Mouse (Mus musculus): Measurements from ENCODE around the gene Rin1. TPM values are rescaled to one million over a fixed set of nuclear protein-coding genes. Genes with fewer than 3 reads are reported as not detected.

Rin1 gene
- total RNA-seq, 2 experiments from 2014 or later = 3.5 to 3.6 TPM

DNA sequence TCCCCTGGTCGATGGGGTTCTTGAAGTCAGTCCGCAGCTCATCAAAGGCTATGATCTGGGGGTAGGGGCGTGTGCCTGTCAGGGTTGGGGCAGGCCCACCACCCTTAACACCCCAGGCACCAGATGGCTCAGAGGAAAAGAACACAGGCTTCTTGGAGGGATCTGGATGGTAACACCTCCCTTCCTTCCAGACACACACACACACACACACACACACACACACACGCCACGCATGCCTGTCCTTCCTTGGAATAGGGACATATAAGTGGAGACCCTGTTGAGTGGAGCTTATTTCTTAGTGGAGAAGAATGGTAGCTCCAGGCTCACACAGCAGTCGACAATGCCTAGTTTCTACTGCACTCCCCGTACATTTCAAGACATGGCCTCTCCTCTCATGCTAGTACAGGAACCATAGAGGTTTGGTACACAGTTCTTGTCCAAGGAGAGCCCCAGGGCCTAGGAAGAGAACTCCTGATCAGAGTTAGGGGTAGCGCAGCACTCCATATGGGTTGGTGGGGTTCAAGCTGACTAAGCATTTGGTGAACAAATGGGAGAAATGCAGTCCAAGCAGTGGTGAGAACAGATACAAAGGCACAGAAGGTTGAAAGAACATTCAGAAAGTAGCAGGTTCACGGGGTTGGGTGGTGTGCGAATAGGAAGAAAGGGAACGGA, 44.6 kb downstream of the Rin1 start:
- no peak for DNase-seq

DNA sequence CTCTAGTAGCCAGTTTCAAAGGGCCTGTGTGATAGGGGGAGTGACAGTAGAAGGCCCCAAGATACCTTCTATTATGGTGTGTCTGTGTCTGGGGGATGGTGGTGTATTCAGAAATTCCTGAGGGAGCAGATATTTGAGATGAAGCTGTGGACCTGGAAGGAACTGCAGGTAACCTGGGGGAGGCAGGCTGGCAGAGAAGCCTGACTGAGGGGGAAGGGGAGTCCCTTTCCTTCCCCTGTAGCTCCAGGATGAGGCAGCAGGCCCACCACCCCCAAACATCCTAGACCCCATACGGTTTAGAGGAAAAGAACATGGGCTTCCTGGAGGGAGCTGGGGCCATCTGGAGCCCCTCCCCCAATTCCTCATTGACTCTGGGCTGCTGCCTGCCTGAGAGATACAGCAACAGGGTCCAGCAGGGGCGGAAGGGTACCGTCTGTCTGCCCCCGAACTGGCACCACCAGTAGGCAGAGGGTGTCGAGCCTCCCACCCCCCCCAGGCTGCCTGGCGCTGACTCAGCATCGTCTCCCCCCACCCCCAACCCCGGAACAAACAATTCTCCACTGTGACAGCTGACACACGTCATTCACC, 45.7 kb downstream of the Rin1 start:
- DNase-seq = no peak

DNA sequence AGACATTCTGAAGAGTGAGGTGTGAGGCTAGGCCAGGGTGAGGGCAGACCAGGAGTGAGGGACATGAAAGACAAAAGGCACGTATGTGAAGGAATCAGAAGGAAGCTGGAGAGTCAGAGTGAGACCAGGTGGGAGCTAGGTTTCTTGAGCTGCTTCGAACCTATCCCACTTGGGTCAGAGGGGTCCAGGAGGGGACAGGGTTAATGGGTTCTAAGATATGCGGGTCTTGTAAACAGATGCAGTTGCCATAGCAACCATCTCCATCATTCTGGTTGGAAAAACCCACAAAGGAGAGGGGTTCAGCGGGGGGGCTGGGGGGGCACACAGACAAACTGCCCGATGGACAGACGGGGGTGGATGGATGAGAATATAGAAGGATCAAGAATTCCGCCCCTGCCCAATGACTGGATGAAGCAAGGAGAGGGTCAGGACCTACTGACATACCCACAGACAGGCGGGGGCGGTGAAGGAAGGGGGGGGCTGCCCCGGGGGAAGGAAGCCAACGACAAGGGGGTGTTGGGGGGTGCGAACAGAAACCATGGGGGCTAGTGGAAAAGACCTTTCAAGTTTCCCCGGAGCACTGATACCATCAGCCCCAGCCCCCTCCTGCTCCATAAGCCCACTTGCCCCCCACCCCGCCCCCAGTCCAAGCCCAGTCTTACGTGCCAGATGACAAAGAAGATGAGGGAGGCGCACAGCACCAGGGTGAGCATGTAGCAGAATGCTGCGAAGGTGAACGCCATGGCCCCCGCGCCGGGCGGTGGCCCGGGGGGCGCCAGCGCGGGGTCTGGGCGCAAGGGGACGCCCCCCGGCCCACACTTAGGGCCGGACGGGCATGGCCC, 47.5 kb downstream of the Rin1 start:
- no peak for DNase-seq

DNA sequence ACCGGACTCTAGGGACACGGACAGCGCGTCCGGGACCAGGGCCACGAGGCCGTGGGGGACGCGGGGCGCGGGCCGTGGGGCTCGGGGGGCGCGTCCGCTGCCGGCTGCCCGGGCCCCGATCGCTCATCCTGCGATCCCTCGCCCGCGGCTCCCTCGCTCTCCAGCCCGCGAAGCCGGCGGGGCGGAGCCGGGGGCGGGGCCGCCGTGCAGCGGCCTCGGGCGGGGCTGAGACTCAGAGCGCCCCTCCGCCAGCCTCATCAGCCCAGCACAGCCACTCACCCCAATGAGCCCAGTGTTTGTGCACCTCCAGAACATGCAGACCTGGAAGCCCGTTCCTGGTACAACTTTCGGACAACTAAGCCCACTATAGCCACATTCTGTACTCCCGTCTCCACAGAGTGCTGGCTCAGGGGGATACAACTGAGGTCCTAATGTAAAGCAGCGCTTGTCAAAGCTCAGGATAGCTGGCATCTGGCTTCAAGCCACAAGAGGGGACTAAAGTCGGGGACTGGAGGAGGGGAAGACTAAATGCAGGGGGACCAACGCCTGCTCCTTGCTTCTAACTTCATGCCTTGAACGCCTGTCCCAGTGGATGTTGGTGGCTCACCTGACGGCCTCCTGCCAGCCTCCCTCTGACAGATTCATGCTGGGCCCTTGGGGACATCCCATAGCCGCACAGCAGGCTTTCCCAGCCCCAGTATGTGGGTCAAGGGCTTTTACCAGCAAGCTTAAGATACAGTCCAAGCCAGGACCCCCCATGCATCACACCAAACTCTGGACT, 48.3 kb downstream of the Rin1 start, which contains the start of gene Cnih2:
Cnih2 (minus strand) TSS at position 159 of the 781 bp plus-strand sequence.
- peak; percentile 75 to 88 for DNase-seq

DNA sequence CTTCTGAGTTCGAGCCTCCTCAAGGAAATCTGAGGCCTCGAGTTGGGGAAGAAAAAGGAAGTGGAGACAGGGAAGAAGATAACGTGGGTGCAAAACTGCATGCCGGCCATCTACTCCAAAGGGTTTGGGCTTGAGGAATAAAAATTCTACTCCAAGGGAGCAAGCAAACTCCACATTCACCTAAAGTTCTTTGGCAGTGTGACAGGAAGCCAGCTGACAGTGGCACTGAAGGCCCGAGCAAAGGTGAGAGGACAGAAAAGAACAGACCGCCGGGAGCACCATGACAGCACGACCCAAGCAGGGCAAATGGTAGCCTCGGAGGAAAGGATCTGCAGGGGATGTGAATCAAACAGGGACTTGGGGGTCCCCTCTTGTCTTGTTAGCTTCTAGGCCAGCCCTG, 55.8 kb downstream of the Rin1 start:
- peak in 1 of 2 experiments; percentile 42 for DNase-seq

Other genes with a start within 250 kb of the Rin1 start
- gene Gm21992, start 238.9 kb upstream of the Rin1 start, total RNA-seq (2021) = 10 to 100 TPM; 24.5 to 25.1 TPM
- 10 to 100 TPM; 48.7 to 60.3 TPM for gene Rbm14, start 238.8 kb upstream of the Rin1 start, total RNA-seq (2021)
- 100 to 1,000 TPM; 112 to 121 TPM for gene Ccs, start 211.1 kb upstream of the Rin1 start, total RNA-seq (2021)
- under 1 TPM in 1 of 2 experiments, not detected in 1; 0.20 TPM for gene Ccdc87, start 211.1 kb upstream of the Rin1 start, total RNA-seq (2021)
- gene Ctsf, start 195.4 kb upstream of the Rin1 start, total RNA-seq (2021) = 100 to 1,000 TPM; 332 to 462 TPM
- under 1 TPM; 0.53 to 0.66 TPM for gene Actn3, start 172.6 kb upstream of the Rin1 start, total RNA-seq (2021)
- gene Zdhhc24, start 171.8 kb upstream of the Rin1 start, total RNA-seq (2021) = 10 to 100 TPM; 21.3 to 21.9 TPM
- 1 to 10 TPM; 9.1 to 9.2 TPM for gene Bbs1, start 143.9 kb upstream of the Rin1 start, total RNA-seq (2021)
- gene Dpp3, start 122.2 kb upstream of the Rin1 start, total RNA-seq (2021) = 100 to 1,000 TPM in 1 of 2 experiments, 10 to 100 TPM in 1; 86.1 to 110 TPM
- 1 to 10 TPM; 7.7 to 8.2 TPM for gene Peli3, start 107.4 kb upstream of the Rin1 start, total RNA-seq (2021)
- 10 to 100 TPM; 56.7 to 59.1 TPM for gene Mrpl11, start 88.3 kb upstream of the Rin1 start, total RNA-seq (2021)
- gene Npas4, start 60.2 kb upstream of the Rin1 start, total RNA-seq (2021) = under 1 TPM; 0.20 to 0.40 TPM
- gene Slc29a2, start 26.6 kb upstream of the Rin1 start, total RNA-seq (2021) = 1 to 10 TPM; 4.5 to 5.3 TPM
- 10 to 100 TPM; 27.8 to 43.5 TPM for gene B4gat1, start 11.7 kb upstream of the Rin1 start, total RNA-seq (2021)
- 1 to 10 TPM in 1 of 2 experiments, under 1 TPM in 1; 0.99 to 2.3 TPM for gene AC124502.3, start 11.6 kb upstream of the Rin1 start, total RNA-seq (2021)
- 10 to 100 TPM; 26.7 to 29.9 TPM for gene Brms1, start 9.1 kb upstream of the Rin1 start, total RNA-seq (2021)
- gene Cd248, start 17.6 kb downstream of the Rin1 start, total RNA-seq (2021) = 10 to 100 TPM; 13.7 to 21.2 TPM
- 1 to 10 TPM; 1.7 TPM for gene Tmem151a, start 35.0 kb downstream of the Rin1 start, total RNA-seq (2021)
- 10 to 100 TPM; 70.6 to 73.8 TPM for gene Yif1a, start 38.1 kb downstream of the Rin1 start, total RNA-seq (2021)
- 1 to 10 TPM; 1.2 to 1.4 TPM for gene Cnih2, start 48.0 kb downstream of the Rin1 start, total RNA-seq (2021)
- gene Rab1b, start 56.6 kb downstream of the Rin1 start, total RNA-seq (2021) = 100 to 1,000 TPM; 165 to 190 TPM
- gene Klc2, start 68.1 kb downstream of the Rin1 start, total RNA-seq (2021) = 10 to 100 TPM; 44.3 to 48.4 TPM
- 10 to 100 TPM; 15.6 to 23.6 TPM for gene Pacs1, start 222.6 kb downstream of the Rin1 start, total RNA-seq (2021)
- gene Sf3b2, start 245.0 kb downstream of the Rin1 start, total RNA-seq (2021) = 100 to 1,000 TPM; 165 to 171 TPM
- gene Gal3st3, start 247.8 kb downstream of the Rin1 start, total RNA-seq (2021) = not detected